Mouse (Mus musculus): ENCODE measurements around the gene Shank2. TPM values are rescaled to one million over a fixed set of nuclear protein-coding genes. Genes with fewer than 3 reads are reported as not detected.

The Shank2 gene
- polyA plus RNA-seq, 1 experiment from 2014 or later, result 1.0 TPM

GRCm38 (mm10) chr7:144102222-144102980 lies 100.7 kb downstream of the Shank2 start:
- H3K9me3 ChIP-seq (ENCODE audit: control insufficient read depth, low read length), result no peaks in the 10 kb centered on the region
- H3K4me1 ChIP-seq (replicated peaks; ENCODE audit: control insufficient read depth, insufficient read depth, low read length), result no peaks in the 10 kb centered on the region
- WGBS, result 41% methylated on average over 4 of the region's 4 CpGs
- H3K27ac ChIP-seq (ENCODE audit: low read depth, low read length), result no peak overlapping the region
- H3K36me3 ChIP-seq (ENCODE audit: control insufficient read depth, insufficient read depth, low read length), result no peaks in the 10 kb centered on the region
- no peak overlapping the region for H3K4me3 ChIP-seq (ENCODE audit: low read depth, low read length)
- DNase-seq (ENCODE audit: low spot score) (no peak), ATAC-seq (replicated peaks; ENCODE audit: low FRiP score) (no peak)
- H3K9ac ChIP-seq (ENCODE audit: low read depth, low read length), result no peak overlapping the region
- no peaks in the 10 kb centered on the region for H3K27me3 ChIP-seq (replicated peaks; ENCODE audit: control insufficient read depth, insufficient read depth, low read length)
- no peak overlapping the region for H3K4me2 ChIP-seq

- H3K4me3 ChIP-seq (ENCODE audit: low read depth, low read length), result no peak overlapping the region
- H3K4me1 ChIP-seq (replicated peaks; ENCODE audit: control insufficient read depth, insufficient read depth, low read length), result no peaks in the 10 kb centered on the region
- no peak for DNase-seq (ENCODE audit: low spot score)
- no peak overlapping the region for H3K27ac ChIP-seq (ENCODE audit: low read depth, low read length)
- H3K9ac ChIP-seq (ENCODE audit: low read depth, low read length), result no peak overlapping the region
- no peak for ATAC-seq (replicated peaks; ENCODE audit: low FRiP score)
- H3K9me3 ChIP-seq (ENCODE audit: control insufficient read depth, low read length), result no peaks in the 10 kb centered on the region
- no peaks in the 10 kb centered on the region for H3K27me3 ChIP-seq (replicated peaks; ENCODE audit: control insufficient read depth, insufficient read depth, low read length)
- WGBS, result 67% methylated on average over 1 of the region's 1 CpGs
- H3K36me3 ChIP-seq (ENCODE audit: control insufficient read depth, insufficient read depth, low read length), result no peaks in the 10 kb centered on the region
- H3K4me2 ChIP-seq, result no peak overlapping the region
Observed at GRCm38 (mm10) chr7:144105952-144106351, 104.2 kb downstream of the Shank2 start.

GRCm38 (mm10) chr7:144106352-144107011 lies 104.8 kb downstream of the Shank2 start:
- DNase-seq (ENCODE audit: low spot score) (no peak), ATAC-seq (replicated peaks; ENCODE audit: low FRiP score) (no peak)
- WGBS, result 35% methylated on average over 9 of the region's 9 CpGs
- Histone ChIP-seq H3K27ac (ENCODE audit: low read depth, low read length) (no peak overlapping the region), H3K4me2 (no peak overlapping the region), H3K4me3 (ENCODE audit: low read depth, low read length) (no peak overlapping the region), H3K9ac (ENCODE audit: low read depth, low read length) (no peak overlapping the region), H3K27me3 (replicated peaks; ENCODE audit: control insufficient read depth, insufficient read depth, low read length) (no peaks in the 10 kb centered on the region), H3K36me3 (ENCODE audit: control insufficient read depth, insufficient read depth, low read length) (no peaks in the 10 kb centered on the region), H3K9me3 (ENCODE audit: control insufficient read depth, low read length) (no peaks in the 10 kb centered on the region), H3K4me1 (replicated peaks; ENCODE audit: control insufficient read depth, insufficient read depth, low read length) (no peaks in the 10 kb centered on the region)

- H3K4me1 ChIP-seq (replicated peaks; ENCODE audit: control insufficient read depth, insufficient read depth, low read length), result no peaks in the 10 kb centered on the region
- no peak overlapping the region for H3K4me2 ChIP-seq
- no peaks in the 10 kb centered on the region for H3K27me3 ChIP-seq (replicated peaks; ENCODE audit: control insufficient read depth, insufficient read depth, low read length)
- no peak for DNase-seq (ENCODE audit: low spot score)
- H3K27ac ChIP-seq (ENCODE audit: low read depth, low read length), result no peak overlapping the region
- ATAC-seq (replicated peaks; ENCODE audit: low FRiP score), result no peak
- no peak overlapping the region for H3K9ac ChIP-seq (ENCODE audit: low read depth, low read length)
- H3K4me3 ChIP-seq (ENCODE audit: low read depth, low read length), result no peak overlapping the region
- 82% methylated on average over 5 of the region's 5 CpGs for WGBS
- no peaks in the 10 kb centered on the region for H3K9me3 ChIP-seq (ENCODE audit: control insufficient read depth, low read length)
- H3K36me3 ChIP-seq (ENCODE audit: control insufficient read depth, insufficient read depth, low read length), result no peaks in the 10 kb centered on the region
Observed at GRCm38 (mm10) chr7:144108141-144108540, 106.4 kb downstream of the Shank2 start.

- H3K4me2 ChIP-seq, result no peak overlapping the region
- ATAC-seq (replicated peaks; ENCODE audit: low FRiP score), result no peak
- 58% methylated on average over 4 of the region's 4 CpGs for WGBS
Observed at GRCm38 (mm10) chr7:144111026-144111604, 109.4 kb downstream of the Shank2 start.

GRCm38 (mm10) chr7:144111981-144112380 lies 110.3 kb downstream of the Shank2 start:
- no peaks in the 10 kb centered on the region for H3K9me3 ChIP-seq (ENCODE audit: control insufficient read depth, low read length)
- no peak overlapping the region for H3K4me3 ChIP-seq (ENCODE audit: low read depth, low read length)
- ATAC-seq (replicated peaks; ENCODE audit: low FRiP score) (no peak), DNase-seq (ENCODE audit: low spot score) (no peak)
- no peaks in the 10 kb centered on the region for H3K4me1 ChIP-seq (replicated peaks; ENCODE audit: control insufficient read depth, insufficient read depth, low read length)
- WGBS, result 71% methylated on average over 3 of the region's 3 CpGs
- no peaks in the 10 kb centered on the region for H3K36me3 ChIP-seq (ENCODE audit: control insufficient read depth, insufficient read depth, low read length)
- no peak overlapping the region for H3K4me2 ChIP-seq
- no peaks in the 10 kb centered on the region for H3K27me3 ChIP-seq (replicated peaks; ENCODE audit: control insufficient read depth, insufficient read depth, low read length)
- H3K9ac ChIP-seq (ENCODE audit: low read depth, low read length), result no peak overlapping the region
- H3K27ac ChIP-seq (ENCODE audit: low read depth, low read length), result no peak overlapping the region

More at GRCm38 (mm10) chr7:144111026-144111604, 109.4 kb downstream of the Shank2 start:
- DNase-seq (ENCODE audit: low spot score), result no peak
- Histone ChIP-seq H3K4me1 (replicated peaks; ENCODE audit: control insufficient read depth, insufficient read depth, low read length) (no peaks in the 10 kb centered on the region), H3K27ac (ENCODE audit: low read depth, low read length) (no peak overlapping the region), H3K4me3 (ENCODE audit: low read depth, low read length) (no peak overlapping the region), H3K27me3 (replicated peaks; ENCODE audit: control insufficient read depth, insufficient read depth, low read length) (no peaks in the 10 kb centered on the region), H3K9ac (ENCODE audit: low read depth, low read length) (no peak overlapping the region), H3K36me3 (ENCODE audit: control insufficient read depth, insufficient read depth, low read length) (no peaks in the 10 kb centered on the region), H3K9me3 (ENCODE audit: control insufficient read depth, low read length) (no peaks in the 10 kb centered on the region)

GRCm38 (mm10) chr7:144114230-144114629 lies 112.5 kb downstream of the Shank2 start:
- DNase-seq (ENCODE audit: low spot score) (no peak), ATAC-seq (replicated peaks; ENCODE audit: low FRiP score) (no peak)
- 63% methylated on average over 3 of the region's 3 CpGs for WGBS
- H3K9me3 ChIP-seq (ENCODE audit: control insufficient read depth, low read length), result no peaks in the 10 kb centered on the region
- no peaks in the 10 kb centered on the region for H3K36me3 ChIP-seq (ENCODE audit: control insufficient read depth, insufficient read depth, low read length)
- H3K27me3 ChIP-seq (replicated peaks; ENCODE audit: control insufficient read depth, insufficient read depth, low read length), result no peaks in the 10 kb centered on the region
- no peak overlapping the region for H3K9ac ChIP-seq (ENCODE audit: low read depth, low read length)
- H3K4me1 ChIP-seq (replicated peaks; ENCODE audit: control insufficient read depth, insufficient read depth, low read length), result no peaks in the 10 kb centered on the region
- no peak overlapping the region for H3K4me3 ChIP-seq (ENCODE audit: low read depth, low read length)
- H3K4me2 ChIP-seq, result no peak overlapping the region
- no peak overlapping the region for H3K27ac ChIP-seq (ENCODE audit: low read depth, low read length)

- Histone ChIP-seq H3K27me3 (replicated peaks; ENCODE audit: control insufficient read depth, insufficient read depth, low read length) (no peaks in the 10 kb centered on the region), H3K4me2 (no peak overlapping the region), H3K27ac (ENCODE audit: low read depth, low read length) (no peak overlapping the region), H3K4me3 (ENCODE audit: low read depth, low read length) (no peak overlapping the region), H3K9me3 (ENCODE audit: control insufficient read depth, low read length) (no peaks in the 10 kb centered on the region), H3K4me1 (replicated peaks; ENCODE audit: control insufficient read depth, insufficient read depth, low read length) (no peaks in the 10 kb centered on the region), H3K9ac (ENCODE audit: low read depth, low read length) (no peak overlapping the region), H3K36me3 (ENCODE audit: control insufficient read depth, insufficient read depth, low read length) (no peaks in the 10 kb centered on the region)
- 77% methylated on average over 1 of the region's 1 CpGs for WGBS
- DNase-seq (ENCODE audit: low spot score) (no peak), ATAC-seq (replicated peaks; ENCODE audit: low FRiP score) (no peak)
Observed at GRCm38 (mm10) chr7:144119562-144119961, 117.8 kb downstream of the Shank2 start.
